Mouse (Mus musculus): Measurements from ENCODE around the gene Abhd10.

Abhd10 gene

GRCm38 (mm10) chr16:45742615-45743476 is at the start of gene Abhd10:
TSS of gene Abhd10 (minus strand) at chr16:45742955.
- in situ Hi-C loops (cut with MboI, MseI) = no loop called here

GRCm38 (mm10) chr16:45791286-45791685 is 48.5 kb upstream of the Abhd10 start:
- in situ Hi-C loops (cut with MboI, MseI) = no loop called here

GRCm38 (mm10) chr16:45789311-45789710 is 46.6 kb upstream of the Abhd10 start:
- in situ Hi-C loops (cut with MboI, MseI) = no loop called here

- in situ Hi-C loops (cut with MboI, MseI) = no loop called here
Measured at GRCm38 (mm10) chr16:45787650-45788049, 44.9 kb upstream of the Abhd10 start.

GRCm38 (mm10) chr16:45786639-45787038 is 43.9 kb upstream of the Abhd10 start:
- in situ Hi-C loops (cut with MboI, MseI) = no loop called here

GRCm38 (mm10) chr16:45780001-45780400 is 37.2 kb upstream of the Abhd10 start:
- in situ Hi-C loops (cut with MboI, MseI) = no loop called here

GRCm38 (mm10) chr16:45774813-45775212 is 32.1 kb upstream of the Abhd10 start:
- in situ Hi-C loops (cut with MboI, MseI) = loop anchor here (25.0 kb wide), 1 partner anchor 712 kb away; the partner anchor contains the start of gene Nectin3

GRCm38 (mm10) chr16:45770914-45771313 is 28.2 kb upstream of the Abhd10 start:
- in situ Hi-C loops (cut with MboI, MseI) = loop anchor here (25.0 kb wide), 1 partner anchor 716 kb away; the partner anchor contains the start of gene Nectin3

- in situ Hi-C loops (cut with MboI, MseI) = loop anchor here (25.0 kb wide), 1 partner anchor 719 kb away; the partner anchor contains the start of gene Nectin3
Measured at GRCm38 (mm10) chr16:45767853-45768640, 25.3 kb upstream of the Abhd10 start.

GRCm38 (mm10) chr16:45767434-45767833 is 24.7 kb upstream of the Abhd10 start:
- in situ Hi-C loops (cut with MboI, MseI) = loop anchor here (25.0 kb wide), 1 partner anchor 720 kb away; the partner anchor contains the start of gene Nectin3

- in situ Hi-C loops (cut with MboI, MseI) = loop anchor here (25.0 kb wide), 1 partner anchor 721 kb away; the partner anchor contains the start of gene Nectin3
Measured at GRCm38 (mm10) chr16:45765801-45766494, 23.2 kb upstream of the Abhd10 start.

GRCm38 (mm10) chr16:45765102-45765501 is 22.3 kb upstream of the Abhd10 start:
- in situ Hi-C loops (cut with MboI, MseI) = loop anchor here (25.0 kb wide), 1 partner anchor 722 kb away; the partner anchor contains the start of gene Nectin3

GRCm38 (mm10) chr16:45762859-45763505 is 20.2 kb upstream of the Abhd10 start:
- in situ Hi-C loops (cut with MboI, MseI) = loop anchor here (5.0 to 25.0 kb wide), 2 partner anchors 214 to 724 kb away; partner anchors contain the start of gene Nectin3

GRCm38 (mm10) chr16:45761425-45761824 is 18.7 kb upstream of the Abhd10 start:
- in situ Hi-C loops (cut with MboI, MseI) = loop anchor here (5.0 to 25.0 kb wide), 2 partner anchors 216 to 726 kb away; partner anchors contain the start of gene Nectin3

GRCm38 (mm10) chr16:45758726-45759269 is 16.0 kb upstream of the Abhd10 start:
- in situ Hi-C loops (cut with MboI, MseI) = loop anchor here (5.0 to 25.0 kb wide), 2 partner anchors 79 to 729 kb away; partner anchors contain the start of gene Nectin3

- in situ Hi-C loops (cut with MboI, MseI) = loop anchor here (5.0 to 25.0 kb wide), 2 partner anchors 80 to 730 kb away; partner anchors contain the start of gene Nectin3
Measured at GRCm38 (mm10) chr16:45757421-45758078, 14.8 kb upstream of the Abhd10 start.

- in situ Hi-C loops (cut with MboI, MseI) = loop anchor here (5.0 to 25.0 kb wide), 2 partner anchors 80 to 730 kb away; partner anchors contain the start of gene Nectin3
Measured at GRCm38 (mm10) chr16:45756855-45757254, 14.1 kb upstream of the Abhd10 start.

GRCm38 (mm10) chr16:45743591-45744144 is 913 bp upstream of the Abhd10 start:
- in situ Hi-C loops (cut with MboI, MseI) = no loop called here

- in situ Hi-C loops (cut with MboI, MseI) = no loop called here
Measured at GRCm38 (mm10) chr16:45737880-45738279, 4.9 kb downstream of the Abhd10 start.

All from T-helper 1 cell (primary cell).